Mouse (Mus musculus): ENCODE data around the gene Clpp.

Gene Clpp

GRCm38 (mm10) chr17:56990115-56990746 is at the start of gene Clpp:
Gene Clpp, plus strand, starts transcription at chr17:56990305.
- DNase-seq (ENCODE audit: inconsistent age in 2 of 2, low spot score in 1 of 2): peak; percentile 95 to 98

- DNase-seq (ENCODE audit: inconsistent age in 2 of 2, low spot score in 1 of 2): peak; percentile 62 to 90
Observed at GRCm38 (mm10) chr17:56950915-56951314, 39.2 kb upstream of the Clpp start.

- DNase-seq (ENCODE audit: inconsistent age in 2 of 2, low spot score in 1 of 2): no peak
Observed at GRCm38 (mm10) chr17:56952639-56953038, 37.5 kb upstream of the Clpp start.

GRCm38 (mm10) chr17:56954871-56955270 is 35.2 kb upstream of the Clpp start:
- no peak for DNase-seq (ENCODE audit: inconsistent age in 2 of 2, low spot score in 1 of 2)

- peak in 1 of 2 experiments; percentile 48 for DNase-seq (ENCODE audit: inconsistent age in 2 of 2, low spot score in 1 of 2)
Observed at GRCm38 (mm10) chr17:56957763-56958429, 32.2 kb upstream of the Clpp start.

GRCm38 (mm10) chr17:56958667-56959066 is 31.4 kb upstream of the Clpp start:
- no peak for DNase-seq (ENCODE audit: inconsistent age in 2 of 2, low spot score in 1 of 2)

- DNase-seq (ENCODE audit: inconsistent age in 2 of 2, low spot score in 1 of 2): no peak
Observed at GRCm38 (mm10) chr17:56961880-56962279, 28.2 kb upstream of the Clpp start.

GRCm38 (mm10) chr17:56962642-56963405 is 27.3 kb upstream of the Clpp start:
- DNase-seq (ENCODE audit: inconsistent age in 2 of 2, low spot score in 1 of 2): peak in 1 of 2 experiments; percentile 70

GRCm38 (mm10) chr17:56963646-56964045 is 26.5 kb upstream of the Clpp start:
- no peak for DNase-seq (ENCODE audit: inconsistent age in 2 of 2, low spot score in 1 of 2)

- peak; percentile 58 to 77 for DNase-seq (ENCODE audit: inconsistent age in 2 of 2, low spot score in 1 of 2)
Observed at GRCm38 (mm10) chr17:56969321-56969720, 20.8 kb upstream of the Clpp start.

- no peak for DNase-seq (ENCODE audit: inconsistent age in 2 of 2, low spot score in 1 of 2)
Observed at GRCm38 (mm10) chr17:56970081-56970480, 20.0 kb upstream of the Clpp start.

- no peak for DNase-seq (ENCODE audit: inconsistent age in 2 of 2, low spot score in 1 of 2)
Observed at GRCm38 (mm10) chr17:56973956-56974707, 16.0 kb upstream of the Clpp start.

GRCm38 (mm10) chr17:56974708-56975240 is 15.3 kb upstream of the Clpp start:
- DNase-seq (ENCODE audit: inconsistent age in 2 of 2, low spot score in 1 of 2): peak in 1 of 2 experiments; percentile 75

GRCm38 (mm10) chr17:56975391-56975790 is 14.7 kb upstream of the Clpp start:
- DNase-seq (ENCODE audit: inconsistent age in 2 of 2, low spot score in 1 of 2): no peak

GRCm38 (mm10) chr17:56976531-56977390 is 13.3 kb upstream of the Clpp start:
- DNase-seq (ENCODE audit: inconsistent age in 2 of 2, low spot score in 1 of 2): no peak

- no peak for DNase-seq (ENCODE audit: inconsistent age in 2 of 2, low spot score in 1 of 2)
Observed at GRCm38 (mm10) chr17:56979524-56979923, 10.6 kb upstream of the Clpp start.

- no peak for DNase-seq (ENCODE audit: inconsistent age in 2 of 2, low spot score in 1 of 2)
Observed at GRCm38 (mm10) chr17:56981049-56981448, 9.1 kb upstream of the Clpp start.

- DNase-seq (ENCODE audit: inconsistent age in 2 of 2, low spot score in 1 of 2): no peak
Observed at GRCm38 (mm10) chr17:56982013-56982412, 8.1 kb upstream of the Clpp start, which contains the start of gene Acer1. Gene Acer1, minus strand, starts transcription at chr17:56982126.

GRCm38 (mm10) chr17:56984886-56985285 is 5.2 kb upstream of the Clpp start:
- no peak for DNase-seq (ENCODE audit: inconsistent age in 2 of 2, low spot score in 1 of 2)

GRCm38 (mm10) chr17:56985656-56986055 is 4.4 kb upstream of the Clpp start:
- DNase-seq (ENCODE audit: inconsistent age in 2 of 2, low spot score in 1 of 2): no peak

Data from adrenal gland, adult (tissue).